Comparison of ENCODE assay signal across 10 mouse cellular contexts in genomic region chr8:103413589-103414575, GRCm38 (mm10).
DNase-seq lines count a peak whose midpoint lies in the region; ATAC-seq and TF ChIP-seq lines count a peak whose summit lies in the region.
"Had no signal": no experiment of that assay in that cellular context is flagged by ENCODE, and none has a peak within 500 bp of the region (broad histone marks: within the 10 kb centered on the region; RNA-seq: fewer than 3 reads in every experiment).

No protein-coding gene starts in this region.

- WGBS in forebrain, embryonic 10.5 days, result 71% methylated on average over 11 of the region's 11 CpGs
- WGBS in forebrain, postnatal 0 days, result 55% methylated on average over 11 of the region's 11 CpGs
- 45% methylated on average over 11 of the region's 11 CpGs for WGBS in embryonic facial prominence, embryonic 15.5 days
- 55% methylated on average over 11 of the region's 11 CpGs for WGBS in limb, embryonic 12.5 days

- H3K27me3 ChIP-seq in forebrain, embryonic 10.5 days (ENCODE audit: poor library complexity, severe bottlenecking), result no peaks in the 10 kb centered on the region
- H3K27me3 ChIP-seq in forebrain, postnatal 0 days (ENCODE audit: insufficient read depth, low read length), result no peaks in the 10 kb centered on the region
- H3K27me3 ChIP-seq in embryonic facial prominence, embryonic 15.5 days, result no peaks in the 10 kb centered on the region
- no peaks in the 10 kb centered on the region for H3K27me3 ChIP-seq in limb, embryonic 12.5 days
- H3K27me3 ChIP-seq: midbrain, embryonic 13.5 days had no signal

- peak; percentile 15 for DNase-seq in forebrain, embryonic 10.5 days (ENCODE audit: extremely low spot score, low spot score)
- no peak for DNase-seq in forebrain, postnatal 0 days
- peak; percentile 94 for DNase-seq in 3T3-L1 (ENCODE audit: low read depth, low spot score)
- DNase-seq in left cerebral cortex, adult 2 months (ENCODE audit: extremely low spot score in 1 of 2, low spot score in 2 of 2), result no peak
- DNase-seq in gastrocnemius, postnatal 25 days, result no peak
- DNase-seq: cerebellum, adult 11 months had no signal

- peaks cover 13% of the 10 kb centered on the region for H3K4me1 ChIP-seq in forebrain, embryonic 10.5 days
- no peaks in the 10 kb centered on the region for H3K4me1 ChIP-seq in forebrain, postnatal 0 days (ENCODE audit: insufficient read depth)
- peaks cover 15% of the 10 kb centered on the region for H3K4me1 ChIP-seq in embryonic facial prominence, embryonic 15.5 days
- peaks cover 21% of the 10 kb centered on the region for H3K4me1 ChIP-seq in limb, embryonic 12.5 days (replicated peaks)
- H3K4me1 ChIP-seq: midbrain, embryonic 13.5 days had no signal

- no peak overlapping the region for H3K4me2 ChIP-seq in forebrain, postnatal 0 days (ENCODE audit: low read depth)
- H3K4me2 ChIP-seq in embryonic facial prominence, embryonic 15.5 days (replicated peaks), result no peak overlapping the region
- H3K4me2 ChIP-seq in limb, embryonic 12.5 days, result no peak overlapping the region
- H3K4me2 ChIP-seq: midbrain, embryonic 13.5 days had no signal

- H3K36me3 ChIP-seq in forebrain, embryonic 10.5 days (replicated peaks), result no peaks in the 10 kb centered on the region
- H3K36me3 ChIP-seq in forebrain, postnatal 0 days (ENCODE audit: insufficient read depth), result no peaks in the 10 kb centered on the region
- H3K36me3 ChIP-seq in embryonic facial prominence, embryonic 15.5 days, result no peaks in the 10 kb centered on the region
- no peaks in the 10 kb centered on the region for H3K36me3 ChIP-seq in limb, embryonic 12.5 days
- H3K36me3 ChIP-seq: midbrain, embryonic 13.5 days had no signal

- no peak overlapping the region for H3K4me3 ChIP-seq in forebrain, embryonic 10.5 days
- H3K4me3 ChIP-seq in forebrain, postnatal 0 days (ENCODE audit: low read depth, low read length), result no peak overlapping the region
- no peak overlapping the region for H3K4me3 ChIP-seq in embryonic facial prominence, embryonic 15.5 days (replicated peaks)
- H3K4me3 ChIP-seq in limb, embryonic 12.5 days (replicated peaks), result no peak overlapping the region
- H3K4me3 ChIP-seq in left cerebral cortex, adult 2 months, result no peak overlapping the region
- H3K4me3 ChIP-seq: midbrain, embryonic 13.5 days had no signal

- TF ChIP-seq CTCF in forebrain, postnatal 0 days (IDR thresholded peaks at IDR 0.05; ENCODE audit: low read depth), result no peak
- no peak for TF ChIP-seq CTCF in left cerebral cortex, adult 2 months (IDR thresholded peaks at IDR 0.05)

- H3K9me3 ChIP-seq in forebrain, embryonic 10.5 days, result no peaks in the 10 kb centered on the region
- H3K9me3 ChIP-seq in forebrain, postnatal 0 days (ENCODE audit: low read length), result no peaks in the 10 kb centered on the region
- no peaks in the 10 kb centered on the region for H3K9me3 ChIP-seq in embryonic facial prominence, embryonic 15.5 days (replicated peaks)
- no peaks in the 10 kb centered on the region for H3K9me3 ChIP-seq in limb, embryonic 12.5 days
- H3K9me3 ChIP-seq: midbrain, embryonic 13.5 days had no signal

- no peak overlapping the region for H3K9ac ChIP-seq in forebrain, postnatal 0 days
- no peak overlapping the region for H3K9ac ChIP-seq in embryonic facial prominence, embryonic 15.5 days
- H3K9ac ChIP-seq in limb, embryonic 12.5 days (replicated peaks), result no peak overlapping the region
- H3K9ac ChIP-seq: midbrain, embryonic 13.5 days had no signal

- intact Hi-C loops in left cerebral cortex, adult 2 months (cut with DNase I), result no loop called here

- ATAC-seq in forebrain, postnatal 0 days, result no peak
- no peak for ATAC-seq in embryonic facial prominence, embryonic 15.5 days (ENCODE audit: insufficient number of reproducible peaks, low FRiP score, low TSS enrichment, low read depth)
- ATAC-seq in limb, embryonic 12.5 days (ENCODE audit: insufficient number of reproducible peaks, insufficient read depth, low FRiP score, low TSS enrichment, low read depth), result 0 out of 2 replicates have a peak, but pooled peaks have one; percentile 46
- no peak for ATAC-seq in megakaryocyte-erythroid progenitor cell, adult 5-6 weeks (replicated peaks; ENCODE audit: low FRiP score, low TSS enrichment, poor library complexity, severe bottlenecking)
- ATAC-seq: midbrain, embryonic 13.5 days had no signal

- 0 out of 2 replicates have a peak overlapping the region, but pooled peaks have one; percentile 30 for H3K27ac ChIP-seq in forebrain, embryonic 10.5 days
- H3K27ac ChIP-seq in forebrain, postnatal 0 days (ENCODE audit: low read depth, low read length), result no peak overlapping the region
- H3K27ac ChIP-seq in embryonic facial prominence, embryonic 15.5 days (replicated peaks), result peak overlapping the region; percentile 44
- H3K27ac ChIP-seq in limb, embryonic 12.5 days, result peak overlapping the region; percentile 37; the same call in 1 of the 2 replicates
- H3K27ac ChIP-seq in left cerebral cortex, adult 2 months, result no peak overlapping the region
- H3K27ac ChIP-seq: midbrain, embryonic 13.5 days had no signal

Comparison
In these comparisons a context has a peak if more than half of its experiments do, and no peak if none do; other contexts are left out.
1. DNase-seq: peak in forebrain, embryonic 10.5 days (single experiment) and 3T3-L1 (single experiment); none in forebrain, postnatal 0 days (single experiment), left cerebral cortex, adult 2 months (0 of 2) and gastrocnemius, postnatal 25 days (single experiment).
2. H3K27ac ChIP-seq: peak in forebrain, embryonic 10.5 days (single experiment), embryonic facial prominence, embryonic 15.5 days (single experiment) and limb, embryonic 12.5 days (single experiment); none in forebrain, postnatal 0 days (single experiment) and left cerebral cortex, adult 2 months (single experiment).